18 mouse cellular contexts compared by ENCODE assay signal in the genomic region with DNA sequence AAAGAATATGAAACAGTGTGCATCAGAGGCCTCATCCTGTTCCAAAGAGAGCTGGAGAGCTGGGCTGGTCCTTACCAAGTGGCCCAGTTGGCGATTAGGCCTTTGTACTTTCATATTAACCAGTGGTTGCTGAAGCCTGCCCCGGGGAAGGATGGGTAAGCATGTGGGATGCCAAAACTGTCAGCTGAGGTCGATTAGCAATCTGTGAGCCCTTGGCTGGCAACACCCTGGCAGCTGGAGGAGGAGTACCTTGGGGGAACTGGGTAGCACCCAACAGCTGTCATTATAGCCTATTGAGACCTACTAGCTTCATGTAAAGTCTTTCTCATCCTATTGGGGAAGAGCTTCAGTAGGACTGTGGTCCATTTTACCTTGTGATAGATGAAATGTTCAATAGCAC.
"Had no signal": no experiment of that assay in that cellular context is flagged by ENCODE, and none has a peak within 500 bp of the region (broad histone marks: within the 10 kb centered on the region; RNA-seq: fewer than 3 reads in every experiment).

No protein-coding gene starts in this region.

- H3K27me3 ChIP-seq: lung, embryonic 15.5 days; megakaryocyte, embryonic 14.5 days; midbrain, embryonic 12.5 days; neural tube, embryonic 12.5 days; stomach, embryonic 15.5 days had no signal

- DNase-seq: liver, postnatal 0 days; lung, adult 2 months; lung, postnatal 14 days; lung, postnatal 36 days; midbrain, embryonic 14.5 days; right cerebral cortex, postnatal 14 days; thymus, adult 2 months; thymus, postnatal 25 days; thymus, postnatal 4 days had no signal

- H3K4me1 ChIP-seq: lung, embryonic 15.5 days; megakaryocyte, embryonic 14.5 days; midbrain, embryonic 12.5 days; neural tube, embryonic 12.5 days; stomach, embryonic 15.5 days had no signal

- H3K4me3 ChIP-seq: lung, embryonic 15.5 days; megakaryocyte, embryonic 14.5 days; midbrain, embryonic 12.5 days; neural tube, embryonic 12.5 days; stomach, embryonic 15.5 days had no signal

- H3K27ac ChIP-seq: lung, embryonic 15.5 days; macrophage; midbrain, embryonic 12.5 days; neural tube, embryonic 12.5 days; stomach, embryonic 15.5 days; stomach, postnatal 0 days had no signal

- H3K9me3 ChIP-seq: lung, embryonic 15.5 days; midbrain, embryonic 12.5 days; neural tube, embryonic 12.5 days; stomach, embryonic 15.5 days had no signal

- H3K9ac ChIP-seq: liver, postnatal 0 days; lung, embryonic 15.5 days; midbrain, embryonic 12.5 days; neural tube, embryonic 12.5 days; stomach, embryonic 15.5 days had no signal

- ATAC-seq: liver, postnatal 0 days; lung, postnatal 0 days; midbrain, embryonic 16.5 days had no signal

- H3K36me3 ChIP-seq: lung, embryonic 15.5 days; midbrain, embryonic 12.5 days; neural tube, embryonic 12.5 days; stomach, embryonic 15.5 days had no signal

- H3K4me2 ChIP-seq: lung, embryonic 15.5 days; midbrain, embryonic 12.5 days; neural tube, embryonic 12.5 days; stomach, embryonic 15.5 days had no signal
